Mouse (Mus musculus) heart, embryonic 15.5 days (tissue): ENCODE results near the gene Tuba3b. TPM values are rescaled to one million over a fixed set of nuclear protein-coding genes. Genes with fewer than 3 reads are reported as not detected.

Experiments
- polyA plus RNA-seq: library from polyadenylated mRNA; unstranded; fragments of >200 nt; fragmentation: Nextera tagmentation; extraction: Ambion mirVana; gene quantifications from 2 replicates; pipeline ENCODE4 v1.2.1, GENCODE M21; 2015

Gene Tuba3b
- polyA plus RNA-seq, 1 experiment from 2014 or later: 0.39 TPM

Other genes with a start within 250 kb of the Tuba3b start
- gene Lmntd1, start 1.4 kb upstream of the Tuba3b start, polyA plus RNA-seq: 12.5 and 13.1 TPM in 2 replicates
- gene Rassf8, start 131.0 kb downstream of the Tuba3b start, polyA plus RNA-seq: 10.5 and 12.0 TPM in 2 replicates
- gene Bhlhe41, start 249.8 kb downstream of the Tuba3b start, polyA plus RNA-seq: 5.5 and 6.6 TPM in 2 replicates